Mouse (Mus musculus) testis, postnatal 10 days (tissue): ENCODE data around the gene Wfs1.
"Not testable (repeated sequence)": the region's sequence is repeated elsewhere in the genome, so short reads cannot be mapped to it uniquely, and the experiment has no call there.

ENCODE experiments used
- DNase-seq: peaks from one replicate; pipeline ENCODE4 v3.0.0; 2021; ENCODE audit warnings: low spot score

Wfs1 gene

GRCm38 (mm10) chr5:36986617-36987016 is 2.4 kb downstream of the Wfs1 start:
- DNase-seq = no peak

- no peak for DNase-seq
Observed at GRCm38 (mm10) chr5:36982271-36982670, 6.7 kb downstream of the Wfs1 start.

GRCm38 (mm10) chr5:36979631-36980030 is 9.4 kb downstream of the Wfs1 start:
- peak; percentile 42 for DNase-seq

GRCm38 (mm10) chr5:36979001-36979400 is 10.0 kb downstream of the Wfs1 start:
- DNase-seq = peak; percentile 42

GRCm38 (mm10) chr5:36977809-36978208 is 11.2 kb downstream of the Wfs1 start:
- DNase-seq = no peak

- peak; percentile 35 for DNase-seq
Observed at GRCm38 (mm10) chr5:36975336-36975735, 13.7 kb downstream of the Wfs1 start.

GRCm38 (mm10) chr5:36971587-36971986 is 17.4 kb downstream of the Wfs1 start:
- DNase-seq = peak; percentile 36

- no peak for DNase-seq
Observed at GRCm38 (mm10) chr5:36960501-36960900, 28.5 kb downstream of the Wfs1 start.

GRCm38 (mm10) chr5:36958837-36959236 is 30.2 kb downstream of the Wfs1 start:
- DNase-seq = peak; percentile 86

- DNase-seq = no peak
Observed at GRCm38 (mm10) chr5:36955366-36955765, 33.6 kb downstream of the Wfs1 start.

GRCm38 (mm10) chr5:36952311-36952710 is 36.7 kb downstream of the Wfs1 start:
- no peak for DNase-seq

GRCm38 (mm10) chr5:36950871-36951270 is 38.1 kb downstream of the Wfs1 start:
- no peak for DNase-seq

- DNase-seq = peak; percentile 90
Observed at GRCm38 (mm10) chr5:36948831-36949230, 40.2 kb downstream of the Wfs1 start.

- DNase-seq = peak; percentile 82
Observed at GRCm38 (mm10) chr5:36946445-36946844, 42.6 kb downstream of the Wfs1 start.

GRCm38 (mm10) chr5:36945713-36946112 is 43.3 kb downstream of the Wfs1 start:
- no peak for DNase-seq

GRCm38 (mm10) chr5:36945102-36945701 is 43.8 kb downstream of the Wfs1 start:
- DNase-seq = no peak

GRCm38 (mm10) chr5:36944552-36944951 is 44.5 kb downstream of the Wfs1 start:
- DNase-seq = no peak

GRCm38 (mm10) chr5:36942446-36942845 is 46.6 kb downstream of the Wfs1 start:
- DNase-seq = no peak

GRCm38 (mm10) chr5:36938991-36939390 is 50.0 kb downstream of the Wfs1 start:
- DNase-seq = not testable (repeated sequence)

- no peak for DNase-seq
Observed at GRCm38 (mm10) chr5:36938021-36938420, 51.0 kb downstream of the Wfs1 start.

- no peak for DNase-seq
Observed at GRCm38 (mm10) chr5:36936548-36936947, 52.5 kb downstream of the Wfs1 start.

GRCm38 (mm10) chr5:36935486-36936473 is 53.2 kb downstream of the Wfs1 start:
- no peak for DNase-seq

- DNase-seq = no peak
Observed at GRCm38 (mm10) chr5:36933383-36933782, 55.6 kb downstream of the Wfs1 start.
